7 mouse cellular contexts compared by ENCODE assay signal in genomic region chr15:80799074-80799633, GRCm38 (mm10).
DNase-seq lines count a peak whose midpoint lies in the region; ATAC-seq and TF ChIP-seq lines count a peak whose summit lies in the region.

No protein-coding gene starts in this region.

- H3K4me2 ChIP-seq in hindbrain, embryonic 11.5 days (replicated peaks; ENCODE audit: low read depth, low read length) = peak overlapping the region; percentile 47

- no peak for TF ChIP-seq POLR2A in bone marrow, adult 2 months (IDR thresholded peaks at IDR 0.05; ENCODE audit: borderline replicate concordance, control insufficient read depth, low read depth, low read length)

- H3K9ac ChIP-seq in hindbrain, embryonic 11.5 days (ENCODE audit: low read depth, low read length) = peak overlapping the region; percentile 79

- no peak for DNase-seq in G1E (ENCODE audit: low spot score)
- DNase-seq in hindbrain, embryonic 11.5 days (ENCODE audit: low spot score) = peak; percentile 75
- DNase-seq in left cerebral cortex, adult 2 months (ENCODE audit: extremely low spot score in 1 of 2, low spot score in 2 of 2) = peak in 1 of 2 experiments; percentile 23
- peak; percentile 46 for DNase-seq in spleen, adult 12 weeks (ENCODE audit: low spot score)

- H3K27ac ChIP-seq in bone marrow, adult 2 months (ENCODE audit: control insufficient read depth, insufficient read depth, low read depth, low read length, poor library complexity) = peak overlapping the region; percentile 57
- H3K27ac ChIP-seq in hindbrain, embryonic 11.5 days (ENCODE audit: low read depth, low read length) = peak overlapping the region; percentile 90
- H3K27ac ChIP-seq in left cerebral cortex, adult 2 months = peak overlapping the region; percentile 88

- peaks cover 43% of the 10 kb centered on the region for H3K4me1 ChIP-seq in G1E (ENCODE audit: insufficient read depth, low read depth, low read length)
- H3K4me1 ChIP-seq in bone marrow, adult 2 months (ENCODE audit: control insufficient read depth, insufficient read depth, low read length) = peaks cover 2% of the 10 kb centered on the region; the same call in 1 of the 2 replicates
- peaks cover 7% of the 10 kb centered on the region; the same call in 1 of the 2 replicates for H3K4me1 ChIP-seq in hindbrain, embryonic 11.5 days (replicated peaks; ENCODE audit: control insufficient read depth, insufficient read depth, low read length)

- no peak for ATAC-seq in G1E (ENCODE audit: extremely low read depth, insufficient number of reproducible peaks, low FRiP score, poor library complexity, severe bottlenecking)
- 0 out of 2 replicates have a peak, but pooled peaks have one; percentile 45 for ATAC-seq in erythroblast, adult 5-6 weeks (replicated peaks; ENCODE audit: low FRiP score, poor library complexity, severe bottlenecking)
- peak; percentile 46; the same call in 1 of the 2 replicates for ATAC-seq in hindbrain, embryonic 11.5 days (ENCODE audit: low FRiP score)
- ATAC-seq in megakaryocyte progenitor cell, adult 5-6 weeks (replicated peaks; ENCODE audit: poor library complexity) = peak; percentile 22; the same call in 1 of the 2 replicates

- H3K9me3 ChIP-seq in G1E (replicated peaks) = no peaks in the 10 kb centered on the region
- no peaks in the 10 kb centered on the region for H3K9me3 ChIP-seq in hindbrain, embryonic 11.5 days (ENCODE audit: control insufficient read depth, low read length)

- intact Hi-C loops in left cerebral cortex, adult 2 months (cut with DNase I) = loop anchor here (2.0 to 5.0 kb wide), 3 partner anchors 78 to 542 kb away; partner anchors contain the start of genes Atf4 and Tnrc6b

- H3K36me3 ChIP-seq in G1E (replicated peaks) = peaks cover 4% of the 10 kb centered on the region
- H3K36me3 ChIP-seq in hindbrain, embryonic 11.5 days (ENCODE audit: control insufficient read depth, insufficient read depth, low read length) = no peaks in the 10 kb centered on the region

- TF ChIP-seq CTCF in G1E (IDR thresholded peaks at IDR 0.05; ENCODE audit: low read depth, low read length) = no peak
- TF ChIP-seq CTCF in bone marrow, adult 2 months (IDR thresholded peaks at IDR 0.05; ENCODE audit: control insufficient read depth, insufficient read depth, low read length) = no peak
- TF ChIP-seq CTCF in left cerebral cortex, adult 2 months (IDR thresholded peaks at IDR 0.05) = no peak

- peak overlapping the region; percentile 68 for H3K4me3 ChIP-seq in G1E (ENCODE audit: low read depth, low read length)
- peak overlapping the region; percentile 81 for H3K4me3 ChIP-seq in bone marrow, adult 2 months (replicated peaks; ENCODE audit: control insufficient read depth, low read depth, low read length)
- peak overlapping the region; percentile 61 for H3K4me3 ChIP-seq in hindbrain, embryonic 11.5 days (ENCODE audit: low read depth, low read length)
- H3K4me3 ChIP-seq in left cerebral cortex, adult 2 months = peak overlapping the region; percentile 89

- H3K27me3 ChIP-seq in G1E (ENCODE audit: insufficient read depth, low read length) = no peaks in the 10 kb centered on the region
- H3K27me3 ChIP-seq in hindbrain, embryonic 11.5 days (ENCODE audit: control insufficient read depth, insufficient read depth, low read length) = no peaks in the 10 kb centered on the region

- under 1% methylated on average over 10 of the region's 10 CpGs for WGBS in bone marrow, adult 2 months
- WGBS in hindbrain, embryonic 11.5 days = under 1% methylated on average over 10 of the region's 10 CpGs
